Mouse (Mus musculus) left cerebral cortex, adult 9 months (tissue): ENCODE measurements around the gene Rxra.

Experiments
- DNase-seq, 2 experiments: peaks; one replicate each; pipeline ENCODE4 v3.0.0; 2022; ENCODE audit warnings: low spot score in 2 of 2

Gene Rxra

DNA sequence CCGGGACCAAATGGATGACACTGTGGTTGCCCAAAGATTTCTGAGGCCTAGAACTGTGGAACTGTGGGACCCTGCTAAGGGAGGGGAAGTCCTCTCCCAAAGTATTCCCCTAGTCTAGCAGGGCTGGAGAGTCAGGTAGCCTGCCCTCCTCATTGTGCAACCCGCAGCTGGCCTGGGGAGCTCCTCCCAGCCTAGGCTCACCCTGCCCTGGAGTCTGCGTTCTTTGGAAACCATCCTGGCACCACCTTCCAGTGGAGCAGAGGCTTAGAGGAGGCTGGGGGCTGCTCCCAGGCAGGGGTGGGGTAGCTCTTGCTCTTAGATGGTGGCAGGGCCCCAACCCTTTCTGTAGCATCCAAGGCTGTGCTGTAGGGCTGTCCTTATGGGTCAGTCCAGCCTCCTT, 26.0 kb downstream of the Rxra start:
- no peak for DNase-seq

DNA sequence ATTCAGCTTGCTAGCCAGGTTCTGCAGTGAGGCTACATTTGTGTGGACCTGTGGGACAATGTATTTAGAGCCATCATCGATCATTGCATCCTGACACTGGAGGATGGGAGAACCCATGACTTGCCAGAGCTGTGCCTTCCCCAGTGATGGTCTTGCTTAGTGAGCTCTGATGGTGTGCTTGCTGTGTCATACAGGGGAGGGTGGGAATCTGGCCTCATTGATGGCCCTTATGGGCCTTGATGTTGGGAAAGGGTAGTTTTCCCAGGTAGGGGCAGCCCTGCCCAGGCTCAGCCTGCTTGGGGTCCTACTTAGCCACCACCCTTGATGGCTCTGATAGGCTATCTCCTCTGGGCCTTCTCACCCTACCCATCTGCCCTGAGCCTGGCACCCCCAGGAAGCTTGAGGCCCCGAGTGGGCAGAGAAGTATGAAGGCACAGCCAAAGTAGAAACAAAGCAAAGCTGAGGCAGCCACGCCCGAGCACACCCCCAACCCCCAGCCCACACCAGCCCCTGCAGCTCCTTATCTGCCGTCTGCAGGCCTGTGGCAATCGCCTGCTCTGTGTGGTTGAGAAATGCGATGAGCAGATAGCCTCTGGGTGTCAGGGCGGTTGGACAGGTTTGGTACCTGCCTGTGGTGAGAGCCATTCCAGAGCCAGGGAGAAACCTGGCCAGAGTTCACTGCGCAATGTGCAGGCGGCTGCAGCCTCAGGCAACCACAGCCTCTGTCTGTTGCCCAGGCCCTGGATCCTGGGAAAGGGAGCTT, 26.8 kb downstream of the Rxra start:
- DNase-seq: no peak

DNA sequence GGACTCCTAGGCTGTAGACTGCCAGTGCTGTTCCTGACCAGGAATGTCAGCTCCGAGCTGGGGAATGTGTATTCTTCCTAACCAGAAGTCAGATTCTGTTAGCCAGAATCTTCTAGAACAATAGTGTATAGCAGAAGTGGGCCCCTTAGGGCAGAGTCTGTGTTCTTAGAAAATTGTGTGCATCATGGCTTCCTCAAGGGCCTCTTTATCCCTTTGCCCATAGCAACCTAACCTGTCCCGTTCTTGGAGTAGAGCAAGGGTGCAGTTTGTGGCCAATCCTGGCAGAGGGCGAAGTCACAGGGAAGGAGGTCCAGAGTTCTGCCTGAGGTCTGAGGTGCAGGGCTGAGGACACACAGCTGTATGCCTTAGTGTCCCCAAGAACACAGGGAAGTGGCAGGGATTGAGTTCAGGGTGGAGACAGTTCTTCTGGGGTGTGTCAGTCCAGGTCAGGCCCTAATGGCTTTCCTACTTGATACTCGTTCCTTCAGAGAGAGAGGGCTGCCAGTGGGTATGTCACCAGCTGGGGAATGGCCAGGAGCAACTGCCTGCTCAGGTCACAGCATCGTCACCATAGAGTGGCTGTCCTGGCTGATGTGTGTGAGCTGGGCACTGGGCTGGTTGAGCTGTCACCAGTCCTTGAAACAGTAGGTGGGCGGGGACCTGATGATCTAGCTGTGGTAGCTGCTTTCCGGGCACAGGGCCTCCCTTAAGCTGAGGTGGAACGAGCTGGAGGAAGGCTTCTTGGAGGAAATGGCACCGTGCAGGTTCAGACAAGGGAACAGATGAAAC, 27.8 kb downstream of the Rxra start:
- no peak for DNase-seq

DNA sequence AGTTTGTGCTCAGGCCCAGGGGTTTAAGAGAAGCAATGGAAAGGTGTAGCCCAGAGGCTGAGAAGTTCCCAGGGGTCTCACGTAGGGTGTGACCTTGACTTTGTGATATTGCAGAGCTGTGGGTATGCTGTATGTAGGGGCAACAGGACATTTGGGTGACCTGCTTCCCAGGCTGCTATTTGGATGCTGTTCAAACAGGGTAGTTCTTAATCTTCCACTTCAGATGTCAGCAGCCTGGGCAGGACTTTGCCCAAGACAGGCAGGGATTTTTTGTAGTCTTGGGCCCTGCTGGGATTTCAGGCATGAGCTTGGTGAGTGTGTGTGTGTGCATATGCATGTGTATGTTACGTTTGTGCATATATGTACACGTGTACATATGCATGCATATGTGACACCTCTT, 28.4 kb downstream of the Rxra start:
- DNase-seq: no peak

DNA sequence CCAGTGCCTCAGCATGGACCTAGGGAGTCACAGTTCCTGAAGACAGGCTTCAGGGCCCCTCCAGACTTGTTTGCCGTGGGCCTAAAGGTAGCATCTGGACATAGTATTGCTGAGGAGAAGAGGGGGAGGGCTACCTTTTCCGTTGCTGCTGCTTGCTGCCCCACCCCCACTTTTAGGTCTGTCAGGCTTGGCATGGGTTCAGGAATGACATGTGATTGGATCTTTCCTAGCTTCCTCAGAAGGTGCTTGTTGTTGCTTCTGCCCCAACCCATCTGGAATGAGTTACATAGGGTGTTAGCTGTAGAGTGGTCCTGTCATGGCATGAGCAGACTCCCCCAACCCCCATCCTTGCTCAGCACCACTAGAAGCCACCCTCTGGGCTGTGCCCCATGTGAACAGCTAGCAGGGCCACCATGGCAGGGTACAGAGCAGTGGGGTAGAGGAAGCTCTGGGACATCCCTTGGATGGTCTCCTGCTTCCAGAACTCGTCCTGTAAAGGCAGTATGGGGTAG, 34.7 kb downstream of the Rxra start:
- no peak for DNase-seq

DNA sequence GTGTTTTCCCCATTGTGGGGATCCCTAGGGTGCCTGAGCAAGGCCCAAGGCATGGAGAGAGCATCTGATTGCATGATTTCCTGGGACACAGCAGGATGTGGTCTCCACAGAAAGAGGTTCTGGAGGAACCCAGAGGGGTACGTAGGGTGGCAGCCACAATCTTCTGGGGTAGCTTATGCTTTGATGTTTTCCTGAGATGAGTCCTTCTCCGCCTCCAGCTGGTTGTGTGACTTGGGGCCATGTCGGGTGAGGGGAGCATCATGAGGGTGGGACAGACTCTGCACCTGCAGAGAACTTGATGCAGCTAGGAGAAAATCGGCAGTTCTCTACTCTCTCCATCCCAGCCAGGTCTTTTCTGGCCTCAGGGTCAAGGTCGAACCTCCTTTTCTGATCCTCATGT, 36.4 kb downstream of the Rxra start:
- DNase-seq: no peak

DNA sequence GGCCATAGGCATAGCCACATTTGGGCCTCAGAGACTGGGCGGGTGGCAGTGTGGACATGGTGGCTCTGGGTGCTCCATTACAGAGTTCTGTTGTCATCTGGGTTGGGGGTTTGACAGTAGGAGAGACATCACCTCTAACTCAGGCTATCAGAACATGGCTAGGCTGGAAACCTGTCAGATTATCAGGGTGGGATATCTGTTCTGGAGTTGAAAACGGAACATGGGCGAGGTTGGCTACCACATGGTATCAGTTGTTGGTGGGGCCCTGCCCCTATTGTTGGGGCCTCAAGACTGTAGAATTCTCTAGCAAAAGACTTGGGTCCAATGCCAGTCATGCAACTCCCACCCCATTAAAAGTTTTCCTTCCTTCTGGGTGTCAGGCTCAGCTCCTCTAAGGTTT, 37.1 kb downstream of the Rxra start:
- DNase-seq: no peak

DNA sequence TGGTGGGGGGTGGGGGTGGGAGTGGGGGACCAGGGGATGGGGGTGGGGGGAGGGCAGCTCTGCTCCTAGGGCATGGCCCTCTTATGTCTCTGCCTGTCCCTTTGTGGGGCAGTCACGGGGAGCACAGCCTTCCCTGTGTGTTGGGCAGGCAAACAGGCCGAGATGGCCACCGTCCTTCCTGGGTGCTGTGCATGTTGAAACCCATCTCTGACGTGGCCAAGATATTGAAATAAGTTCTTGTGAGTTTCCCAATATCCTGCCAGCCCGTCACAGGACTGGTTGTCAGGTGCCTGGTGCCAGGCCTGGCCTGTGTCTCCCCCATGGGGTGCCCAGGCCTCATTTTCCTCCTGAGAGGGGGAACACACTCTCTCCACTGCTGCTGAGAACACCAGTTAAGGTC, 37.9 kb downstream of the Rxra start:
- peak in 1 of 2 experiments; percentile 29 for DNase-seq

DNA sequence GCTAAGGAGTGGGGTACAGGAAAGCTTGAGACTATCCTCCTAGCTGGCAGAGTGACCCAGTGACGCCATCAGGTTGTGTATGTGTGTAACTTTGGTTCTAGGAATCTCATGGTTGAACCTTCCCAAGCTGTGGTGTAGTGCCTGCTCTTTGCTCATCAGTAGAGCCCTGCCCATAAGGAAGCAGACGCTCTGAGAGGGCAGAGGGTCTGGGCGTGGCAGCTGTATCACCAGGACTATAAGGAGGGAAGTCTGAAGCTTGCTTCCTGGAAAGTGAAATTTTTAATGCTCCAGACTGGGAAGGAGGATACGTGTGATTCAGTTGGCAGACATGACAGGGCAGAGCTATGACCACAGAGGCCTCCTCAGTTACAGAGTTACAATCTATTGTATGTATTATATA, 39.0 kb downstream of the Rxra start:
- no peak for DNase-seq

DNA sequence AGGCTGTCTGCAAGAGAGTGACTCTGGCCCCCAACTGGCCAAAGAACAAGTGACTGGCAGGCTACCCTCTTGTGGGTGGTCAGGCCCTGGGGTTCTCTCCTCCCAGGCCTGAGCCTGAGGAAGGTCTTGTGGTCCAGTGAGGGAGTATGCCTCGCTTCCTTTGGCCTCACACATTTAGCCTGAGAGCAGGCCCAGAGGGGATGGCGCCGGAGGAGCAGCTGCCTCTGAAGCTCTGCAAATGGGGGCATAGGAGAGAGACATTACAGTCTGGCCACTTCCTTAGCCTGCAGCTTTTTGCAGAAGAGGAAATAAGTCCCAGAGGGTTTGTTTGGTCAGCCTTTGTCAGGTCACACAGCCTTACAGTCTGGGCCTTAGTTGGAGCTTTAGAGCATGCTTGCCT, 40.1 kb downstream of the Rxra start:
- DNase-seq: peak in 1 of 2 experiments; percentile 15

DNA sequence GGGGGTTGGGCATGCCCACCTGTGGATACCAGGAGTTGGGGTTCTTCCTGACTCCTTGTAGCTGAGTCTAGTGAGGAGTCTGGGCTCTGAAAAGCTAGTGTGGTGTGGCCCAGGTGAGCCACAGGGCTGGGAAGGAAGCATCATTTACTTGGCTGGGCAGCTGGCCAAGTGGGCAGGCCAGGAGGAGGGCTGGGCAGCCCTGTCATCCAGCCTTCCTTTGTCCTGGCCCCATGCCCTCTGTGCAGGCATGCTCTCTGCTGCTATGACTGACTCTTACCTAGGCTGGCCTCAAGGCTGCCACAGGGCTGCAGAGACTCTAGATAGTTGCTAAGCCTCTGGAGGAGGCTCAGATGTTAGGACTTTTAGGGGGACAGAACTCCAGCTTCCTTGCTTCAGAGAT, 42.0 kb downstream of the Rxra start:
- no peak for DNase-seq

DNA sequence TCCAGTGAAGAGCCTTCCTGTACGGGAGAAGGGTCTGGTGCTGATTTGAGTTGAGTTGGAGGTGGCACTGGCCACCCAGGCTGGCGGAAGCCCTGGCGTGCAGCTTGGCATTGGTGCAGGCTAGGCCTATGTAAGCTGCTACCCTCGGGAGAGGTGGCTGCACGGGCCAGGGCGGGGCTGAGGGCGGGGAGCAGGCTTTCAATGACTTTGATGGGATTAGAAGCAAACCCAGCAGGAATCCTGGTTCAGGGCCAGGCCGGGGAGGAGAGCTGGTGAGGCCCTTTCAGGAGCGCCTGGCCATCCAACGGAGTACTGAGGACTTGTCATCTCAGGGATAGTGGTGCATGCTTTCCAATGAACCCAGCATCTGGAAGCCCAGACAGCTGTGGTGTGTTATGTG, 43.4 kb downstream of the Rxra start:
- no peak for DNase-seq

DNA sequence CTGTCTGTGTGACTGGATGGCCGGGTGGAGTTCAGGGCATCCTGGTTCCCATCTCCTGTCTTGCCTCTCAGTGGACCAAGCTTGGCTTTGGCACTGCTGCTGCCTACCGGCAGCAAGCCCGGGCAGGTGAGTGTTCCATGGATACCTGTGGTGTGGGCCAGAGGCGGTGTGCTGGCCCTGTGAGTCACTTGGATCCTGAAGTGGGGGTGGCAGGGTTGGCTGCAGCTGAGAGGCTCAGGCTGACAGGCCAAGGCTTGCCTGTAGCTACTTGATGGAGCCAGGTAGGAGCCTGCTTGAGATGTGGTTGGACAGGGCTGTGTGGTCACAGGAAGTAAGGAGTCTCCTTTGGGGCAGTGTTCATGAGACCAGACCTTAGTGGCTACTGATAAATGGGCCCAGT, 45.4 kb downstream of the Rxra start:
- DNase-seq: no peak

DNA sequence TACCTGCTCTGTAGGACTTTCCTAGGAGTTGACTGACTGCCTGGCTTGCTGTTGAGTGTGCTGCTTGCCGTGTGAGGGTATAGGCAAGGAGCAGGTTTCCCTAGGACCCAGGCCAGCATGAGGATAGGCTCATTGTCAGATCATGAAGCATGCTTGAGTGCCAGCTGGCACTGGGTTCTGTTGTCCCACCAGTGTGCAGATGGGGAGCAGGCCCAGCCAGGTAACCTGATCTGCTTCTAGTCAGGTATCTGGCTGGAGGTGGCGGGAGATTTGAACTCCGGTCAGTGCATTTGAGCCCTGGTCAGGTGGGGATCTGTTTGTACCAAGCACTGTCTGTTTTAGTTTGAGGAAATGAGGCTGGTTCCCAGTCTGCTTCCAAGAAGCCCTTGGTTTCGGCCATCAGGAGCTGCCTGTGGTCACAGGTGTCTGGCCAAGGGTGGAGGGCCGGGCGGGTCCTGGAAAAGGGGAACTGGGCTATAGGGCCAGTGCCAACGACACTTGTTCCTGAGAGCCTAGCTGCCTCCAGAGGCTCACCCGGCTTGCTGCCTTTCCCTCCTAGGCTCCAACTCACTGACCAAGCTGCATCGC, 48.6 kb downstream of the Rxra start:
- DNase-seq: no peak

DNA sequence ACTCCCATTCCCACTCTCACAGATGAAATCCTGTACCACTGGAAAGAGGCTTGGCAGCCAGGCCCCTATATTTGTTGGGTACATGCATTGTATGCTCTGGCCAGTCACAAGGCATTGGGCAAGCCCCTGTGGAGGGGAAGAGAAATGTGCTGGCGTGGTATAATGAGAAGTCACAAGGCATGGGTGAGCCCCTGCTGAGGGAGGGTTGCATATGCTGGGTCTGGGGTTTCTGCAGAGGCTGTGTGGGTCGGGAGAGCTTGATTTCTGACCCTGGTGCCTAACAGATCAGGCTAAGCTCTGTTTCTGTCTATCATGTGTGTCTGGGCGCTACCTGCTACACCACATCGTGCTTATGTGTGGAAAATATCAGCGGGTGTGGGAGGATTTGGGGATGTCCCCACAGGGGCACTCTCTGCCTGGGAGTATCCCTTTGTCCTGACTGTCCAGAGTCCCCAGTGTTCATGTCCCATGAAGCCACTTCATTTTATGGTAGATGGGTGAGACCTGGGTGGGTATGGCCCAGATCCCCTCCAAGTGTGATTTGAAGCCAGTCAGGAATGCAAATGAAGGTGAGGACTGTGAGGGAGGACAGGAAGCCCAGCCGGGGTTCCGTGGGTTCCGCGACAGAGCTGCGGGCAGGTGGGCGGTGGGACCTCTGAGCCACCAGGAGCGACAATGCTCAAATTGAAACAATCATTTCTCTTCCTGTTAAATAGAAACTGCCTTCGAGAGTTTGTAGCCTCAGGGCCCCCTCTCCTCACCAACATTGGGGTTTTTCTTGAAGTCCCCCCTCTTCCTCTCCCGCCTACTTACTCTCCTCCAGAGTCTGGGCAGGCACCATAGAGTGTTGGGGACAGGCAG, 52.0 kb downstream of the Rxra start:
- no peak for DNase-seq

DNA sequence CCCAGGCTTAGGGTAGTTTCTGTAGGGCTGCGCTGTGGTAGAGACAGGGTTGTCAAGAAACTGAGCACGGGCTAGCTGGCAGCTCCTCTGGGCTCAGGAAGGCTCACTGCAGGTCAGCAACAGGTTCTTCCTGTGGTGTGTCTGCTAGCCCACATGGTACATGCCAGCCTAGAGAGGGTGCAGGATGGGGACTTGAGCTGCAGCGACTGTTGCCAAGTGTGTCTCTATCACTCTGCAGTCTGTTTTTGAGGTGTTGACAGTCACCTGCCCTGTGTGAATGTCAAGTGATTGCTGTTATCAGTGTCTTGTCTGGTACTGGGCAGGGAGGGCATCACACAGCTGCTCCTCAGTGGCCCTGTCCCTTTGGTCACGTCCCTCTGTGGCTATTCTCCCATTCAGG, 52.8 kb downstream of the Rxra start:
- no peak for DNase-seq

DNA sequence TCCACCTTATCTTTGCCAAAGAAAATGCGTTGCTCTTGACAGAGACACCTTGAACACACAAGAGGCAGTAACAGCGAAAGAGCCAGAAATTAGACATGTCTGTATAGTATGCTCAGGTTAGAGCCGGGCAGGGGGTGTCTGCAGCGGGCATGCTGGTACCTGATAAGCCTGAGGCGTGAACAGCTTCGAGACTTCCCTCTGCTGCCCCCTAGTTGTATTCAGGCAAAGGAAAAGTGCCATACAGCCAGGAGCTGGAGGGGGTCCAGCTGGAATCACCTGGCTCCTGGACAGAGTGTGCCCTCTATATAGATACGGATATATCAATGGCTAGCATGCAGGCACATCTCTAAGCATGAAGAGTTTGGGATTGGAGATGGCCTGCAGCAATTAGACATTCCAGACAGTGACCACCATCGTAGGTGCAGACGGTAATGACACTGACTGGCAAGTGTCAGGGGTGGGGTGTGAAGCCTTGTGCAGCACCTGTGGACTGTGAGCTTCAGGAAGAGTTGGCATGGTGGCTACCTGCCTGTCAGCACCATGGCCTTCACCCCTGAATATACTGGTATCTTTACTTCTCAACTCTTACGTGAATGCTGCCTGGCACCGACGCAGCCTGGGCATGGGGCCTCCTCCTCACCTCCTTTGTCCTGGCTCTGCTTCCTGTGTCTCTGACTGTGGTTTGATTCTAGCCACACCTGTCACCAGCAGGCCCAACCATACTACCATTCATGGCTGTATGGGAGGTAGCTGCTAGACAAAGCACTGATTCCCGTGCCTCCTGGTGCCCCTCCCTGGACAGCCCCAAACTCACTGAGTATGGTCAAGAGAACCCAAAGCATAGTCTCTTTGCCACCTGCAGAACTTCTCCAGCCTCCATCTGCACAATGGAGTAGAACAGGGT, 54.0 kb downstream of the Rxra start:
- no peak for DNase-seq

DNA sequence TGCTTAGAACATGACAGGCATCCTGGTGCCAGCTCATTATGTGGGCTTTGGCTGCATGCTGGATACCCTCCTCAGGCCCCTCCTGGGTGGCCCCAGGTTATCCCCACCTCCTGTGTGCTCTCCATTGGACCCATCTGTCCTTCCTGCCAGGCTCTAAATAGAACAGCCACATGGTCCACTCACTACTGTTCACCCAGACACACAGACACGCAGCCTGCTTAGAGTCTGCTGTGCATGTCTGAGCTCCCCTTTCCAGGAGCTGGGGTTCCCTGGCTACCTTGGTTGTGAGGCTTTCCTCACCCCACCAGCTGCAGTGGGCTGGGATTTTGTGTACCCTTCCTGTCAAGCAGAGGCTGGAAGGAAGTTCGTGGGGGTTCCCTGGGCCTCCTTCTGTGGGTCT, 56.8 kb downstream of the Rxra start:
- DNase-seq: no peak

DNA sequence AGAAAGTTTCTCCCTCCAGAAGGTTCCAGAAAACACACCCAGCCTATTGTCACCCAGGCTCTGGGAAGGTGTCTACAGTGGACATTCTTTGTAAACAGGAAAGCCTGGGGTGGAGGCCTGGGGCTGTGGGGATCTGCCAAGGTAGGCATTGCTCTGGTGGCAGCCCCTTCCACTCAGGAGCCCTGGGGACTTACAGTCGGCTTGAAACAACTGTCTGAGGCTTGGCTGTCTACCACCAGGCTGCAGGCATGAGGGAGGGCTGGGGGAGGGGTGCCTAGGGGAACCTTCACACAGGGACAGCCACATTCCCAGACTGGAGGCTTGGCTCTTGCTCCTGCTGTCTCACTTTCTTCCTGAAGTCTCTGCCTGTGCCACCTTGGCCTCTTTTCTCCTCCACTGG, 58.1 kb downstream of the Rxra start:
- no peak for DNase-seq

DNA sequence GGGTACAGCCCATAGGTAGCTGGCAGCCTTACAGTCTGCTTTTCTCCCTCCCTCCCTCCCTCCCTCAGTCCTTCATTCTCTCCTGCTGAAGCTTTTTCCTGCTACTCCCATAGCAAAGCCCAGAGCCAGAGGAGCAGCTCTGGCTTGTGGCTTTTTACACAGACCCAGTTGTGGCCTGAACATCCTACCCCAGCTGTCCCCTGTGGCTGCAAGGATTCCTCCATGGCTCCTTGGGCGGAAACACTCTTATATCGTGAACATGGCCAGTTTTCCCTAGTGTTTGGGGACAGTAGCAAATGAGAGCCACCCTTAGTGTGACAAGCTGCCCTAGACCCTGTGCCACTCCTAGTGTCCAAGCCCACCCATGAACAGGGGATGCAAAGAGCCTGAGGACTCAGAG, 58.6 kb downstream of the Rxra start:
- DNase-seq: no peak

DNA sequence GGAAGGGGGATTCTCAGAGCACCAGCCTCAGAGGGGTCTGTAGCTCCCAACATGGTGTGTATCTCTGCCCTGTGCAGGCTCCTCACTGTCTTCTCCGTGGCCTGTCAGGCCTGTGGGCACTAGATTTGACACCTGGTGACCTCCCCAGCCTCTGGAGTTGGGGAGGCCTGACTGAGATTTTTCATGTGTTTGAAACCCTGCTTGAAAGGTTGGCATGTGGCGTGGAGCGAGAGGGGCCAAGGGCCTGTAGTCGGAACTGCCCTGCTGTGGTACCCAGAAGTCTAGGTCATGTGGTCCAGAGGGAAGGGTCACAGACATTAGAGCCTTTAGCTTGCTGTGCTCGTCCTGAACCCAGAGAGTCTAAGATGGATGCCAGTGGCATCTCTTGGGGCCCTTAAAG, 60.6 kb downstream of the Rxra start:
- DNase-seq: no peak
